Mouse (Mus musculus): ENCODE results near the gene Vmn1r131.
"Not testable (repeated sequence)": the region's sequence is repeated elsewhere in the genome, so short reads cannot be mapped to it uniquely, and the experiment has no call there.

Vmn1r131 gene

DNA sequence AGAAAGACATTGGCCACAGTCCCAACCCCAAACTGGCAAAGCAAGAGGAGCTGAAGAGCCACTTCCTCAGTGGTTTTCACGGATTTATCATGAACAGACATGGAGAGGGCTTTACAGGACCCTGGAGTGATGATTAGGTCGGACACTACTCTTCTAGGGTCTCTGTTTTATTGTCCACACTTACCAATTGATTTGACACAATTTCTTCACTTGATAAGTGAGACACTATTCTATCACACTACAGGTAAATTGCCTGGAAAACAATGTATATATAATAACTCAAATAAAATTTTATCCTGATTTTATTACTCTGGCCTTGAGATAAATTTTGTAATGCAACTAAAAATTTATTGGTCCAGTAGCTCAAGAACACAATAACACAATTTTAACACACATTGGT lies at the start of gene Vmn1r131:
Gene Vmn1r131, minus strand, starts transcription at position 101 of the 400 bp plus-strand sequence.
- not testable (repeated sequence) for DNase-seq

DNA sequence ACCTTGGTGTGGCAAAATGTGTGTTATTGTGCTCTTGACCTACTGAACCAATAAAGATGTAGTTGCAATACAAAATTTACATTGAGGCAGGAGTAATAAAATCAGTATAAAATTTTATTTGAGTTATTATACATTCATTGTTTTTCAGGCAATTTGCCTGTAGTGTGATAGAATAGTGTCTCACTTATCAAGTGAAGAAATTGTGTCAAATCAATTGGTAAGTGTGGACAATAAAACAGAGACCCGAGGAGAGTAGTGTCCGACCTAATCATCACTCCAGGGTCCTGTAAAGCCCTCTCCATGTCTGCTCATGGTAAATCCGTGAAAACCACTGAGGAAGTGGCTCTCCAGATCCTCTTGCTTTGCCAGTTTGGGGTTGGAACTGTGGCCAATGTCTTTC lies 34.4 kb downstream of the Vmn1r131 start, which contains the start of gene Vmn1r130:
Gene Vmn1r130, plus strand, starts transcription at position 301 of the 400 bp plus-strand sequence.
- DNase-seq = not testable (repeated sequence)

All from spleen, adult 18-20 months (tissue).